Mouse (Mus musculus): ENCODE measurements at regions not wholly inside any gene's neighbourhood (a gene's known extent, or its start where the extent isn't known, plus 50 kb on each side); places are given as distances from the start of the nearest gene placed in this dataset.

- intact Hi-C loops (cut with DNase I) = no loop called here
- no peak for DNase-seq
Observed at GRCm38 (mm10) chr14:118419442-118420193, 152.9 kb downstream of the Gm9376 start.

GRCm38 (mm10) chr14:118422351-118423001 is 155.7 kb downstream of the Gm9376 start:
- intact Hi-C loops (cut with DNase I) = no loop called here
- DNase-seq = no peak

- no peak for DNase-seq
Observed at GRCm38 (mm10) chr14:118423269-118423668, 156.5 kb downstream of the Gm9376 start.

GRCm38 (mm10) chr14:118426562-118426961 is 159.8 kb downstream of the Gm9376 start:
- no peak for DNase-seq
- intact Hi-C loops (cut with DNase I) = no loop called here

More at GRCm38 (mm10) chr14:118423269-118423668, 156.5 kb downstream of the Gm9376 start:
- intact Hi-C loops (cut with DNase I) = no loop called here

GRCm38 (mm10) chr14:118430286-118430685 is 163.5 kb downstream of the Gm9376 start:
- DNase-seq = no peak
- intact Hi-C loops (cut with DNase I) = no loop called here

- intact Hi-C loops (cut with DNase I) = no loop called here
- no peak for DNase-seq
Observed at GRCm38 (mm10) chr14:118430740-118431139, 164.0 kb downstream of the Gm9376 start.

GRCm38 (mm10) chr14:118431241-118431882 is 164.6 kb downstream of the Gm9376 start:
- DNase-seq = no peak
- intact Hi-C loops (cut with DNase I) = no loop called here

Measured in heart, postnatal 10 days (tissue).